Mouse (Mus musculus): ENCODE results near the gene Pax1. TPM values are rescaled to one million over a fixed set of nuclear protein-coding genes. Genes with fewer than 3 reads are reported as not detected.

Gene Pax1
- 0.10 and 0.33 TPM in 2 replicates for polyA plus RNA-seq (2014; fragmentation: Nextera tagmentation; extraction: Ambion mirVana)

- Histone ChIP-seq H3K4me1 (ENCODE audit: control insufficient read depth, insufficient read depth, low read length) (peaks cover 7% of the 10 kb centered on the region), H3K9me3 (ENCODE audit: control insufficient read depth, low read length) (no peaks in the 10 kb centered on the region), H3K36me3 (ENCODE audit: control insufficient read depth, insufficient read depth, low read length) (no peaks in the 10 kb centered on the region), H3K4me2 (no peak within 1 kb of the TSS), H3K27me3 (ENCODE audit: control insufficient read depth, insufficient read depth, low read length) (peaks cover 93% of the 10 kb centered on the region), H3K4me3 (ENCODE audit: low read depth, low read length) (no peak within 1 kb of the TSS), H3K27ac (ENCODE audit: low read depth, low read length) (no peak within 1 kb of the TSS), H3K9ac (ENCODE audit: low read length) (no peak within 1 kb of the TSS)
- DNase-seq (ENCODE audit: low spot score, missing footprints) (peak; percentile 93), ATAC-seq (ENCODE audit: low FRiP score) (no peak)
- WGBS: under 1% methylated on average over 18 of the region's 18 CpGs
Observed at GRCm38 (mm10) chr2:147361581-147361980, at the start of gene Pax1. Gene Pax1 (plus strand): TSS chr2:147361925.

DNA sequence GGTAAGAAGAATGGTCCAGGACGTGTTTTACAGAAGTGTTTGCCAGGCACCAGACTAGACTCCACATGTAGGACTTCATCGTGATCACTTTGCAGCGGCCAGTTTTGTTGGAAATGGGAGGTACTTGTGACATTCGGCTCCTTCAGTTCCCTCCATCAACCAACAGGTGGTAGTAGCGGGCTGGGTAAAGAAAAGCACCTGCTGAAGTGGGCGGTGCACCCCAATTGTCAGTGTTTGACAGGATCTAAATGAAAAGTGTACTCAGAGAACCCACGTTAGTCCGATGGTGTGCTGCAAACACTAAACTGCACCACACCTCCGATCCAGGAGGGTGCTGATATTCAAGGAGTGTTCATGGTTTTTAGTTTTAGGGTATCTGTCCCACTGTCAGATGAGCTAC, 40.7 kb upstream of the Pax1 start:
- no peaks in the 10 kb centered on the region for H3K9me3 ChIP-seq (ENCODE audit: control insufficient read depth, low read length)
- H3K4me3 ChIP-seq (ENCODE audit: low read depth, low read length): no peak overlapping the region
- no peak overlapping the region for H3K4me2 ChIP-seq
- DNase-seq (ENCODE audit: low spot score, missing footprints): no peak
- no peaks in the 10 kb centered on the region; the same call in 1 of the 2 replicates for H3K27me3 ChIP-seq (ENCODE audit: control insufficient read depth, insufficient read depth, low read length)
- WGBS: 13% methylated on average over 9 of the region's 9 CpGs
- H3K36me3 ChIP-seq (ENCODE audit: control insufficient read depth, insufficient read depth, low read length): no peaks in the 10 kb centered on the region
- H3K4me1 ChIP-seq (ENCODE audit: control insufficient read depth, insufficient read depth, low read length): no peaks in the 10 kb centered on the region
- H3K27ac ChIP-seq (ENCODE audit: low read depth, low read length): no peak overlapping the region
- H3K9ac ChIP-seq (ENCODE audit: low read length): no peak overlapping the region
- peak; percentile 54; the same call in 1 of the 2 replicates for ATAC-seq (ENCODE audit: low FRiP score)

DNA sequence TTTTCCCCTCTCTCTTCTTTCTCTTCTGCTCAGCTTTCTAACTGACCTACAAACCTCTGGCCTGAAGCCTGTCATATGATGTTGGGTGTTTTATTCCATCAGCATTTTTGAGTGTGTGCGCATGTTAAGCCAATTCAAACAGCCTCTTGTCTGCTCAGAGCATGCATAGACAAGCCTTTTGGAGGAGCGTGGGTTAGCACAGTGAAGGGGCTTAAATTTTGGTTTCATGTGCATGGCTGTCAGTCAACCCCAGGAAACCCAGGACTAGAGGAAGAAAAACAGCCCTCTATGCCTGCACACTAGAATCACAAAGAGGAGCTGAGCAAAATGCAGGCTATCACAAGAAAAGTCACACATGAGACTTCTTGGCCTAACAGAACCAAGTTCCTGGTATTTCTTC, 36.5 kb upstream of the Pax1 start:
- ATAC-seq (ENCODE audit: low FRiP score): no peak
- WGBS: 81% methylated on average over 2 of the region's 2 CpGs
- no peak overlapping the region for H3K9ac ChIP-seq (ENCODE audit: low read length)
- H3K4me2 ChIP-seq: no peak overlapping the region
- H3K27ac ChIP-seq (ENCODE audit: low read depth, low read length): no peak overlapping the region
- no peaks in the 10 kb centered on the region for H3K9me3 ChIP-seq (ENCODE audit: control insufficient read depth, low read length)
- no peaks in the 10 kb centered on the region; the same call in 1 of the 2 replicates for H3K27me3 ChIP-seq (ENCODE audit: control insufficient read depth, insufficient read depth, low read length)
- H3K4me1 ChIP-seq (ENCODE audit: control insufficient read depth, insufficient read depth, low read length): no peaks in the 10 kb centered on the region
- no peak for DNase-seq (ENCODE audit: low spot score, missing footprints)
- no peak overlapping the region for H3K4me3 ChIP-seq (ENCODE audit: low read depth, low read length)
- no peaks in the 10 kb centered on the region for H3K36me3 ChIP-seq (ENCODE audit: control insufficient read depth, insufficient read depth, low read length)

GRCm38 (mm10) chr2:147332731-147333130, 29.0 kb upstream of the Pax1 start:
- WGBS: 75% methylated on average over 2 of the region's 2 CpGs
- DNase-seq (ENCODE audit: low spot score, missing footprints) (no peak), ATAC-seq (ENCODE audit: low FRiP score) (no peak)
- H3K27ac ChIP-seq (ENCODE audit: low read depth, low read length): no peak overlapping the region
- H3K4me2 ChIP-seq: no peak overlapping the region
- no peaks in the 10 kb centered on the region for H3K4me1 ChIP-seq (ENCODE audit: control insufficient read depth, insufficient read depth, low read length)
- no peaks in the 10 kb centered on the region for H3K27me3 ChIP-seq (ENCODE audit: control insufficient read depth, insufficient read depth, low read length)
- no peak overlapping the region for H3K9ac ChIP-seq (ENCODE audit: low read length)
- no peaks in the 10 kb centered on the region for H3K9me3 ChIP-seq (ENCODE audit: control insufficient read depth, low read length)
- no peak overlapping the region for H3K4me3 ChIP-seq (ENCODE audit: low read depth, low read length)
- no peaks in the 10 kb centered on the region for H3K36me3 ChIP-seq (ENCODE audit: control insufficient read depth, insufficient read depth, low read length)

GRCm38 (mm10) chr2:147338729-147339128, 23.0 kb upstream of the Pax1 start:
- H3K9ac ChIP-seq (ENCODE audit: low read length): no peak overlapping the region
- H3K4me1 ChIP-seq (ENCODE audit: control insufficient read depth, insufficient read depth, low read length): no peaks in the 10 kb centered on the region
- WGBS: 74% methylated on average over 15 of the region's 15 CpGs
- H3K27me3 ChIP-seq (ENCODE audit: control insufficient read depth, insufficient read depth, low read length): no peaks in the 10 kb centered on the region
- ATAC-seq (ENCODE audit: low FRiP score) (no peak), DNase-seq (ENCODE audit: low spot score, missing footprints) (no peak)
- no peak overlapping the region for H3K4me3 ChIP-seq (ENCODE audit: low read depth, low read length)
- no peak overlapping the region for H3K4me2 ChIP-seq
- H3K36me3 ChIP-seq (ENCODE audit: control insufficient read depth, insufficient read depth, low read length): no peaks in the 10 kb centered on the region
- H3K27ac ChIP-seq (ENCODE audit: low read depth, low read length): no peak overlapping the region
- H3K9me3 ChIP-seq (ENCODE audit: control insufficient read depth, low read length): no peaks in the 10 kb centered on the region

DNA sequence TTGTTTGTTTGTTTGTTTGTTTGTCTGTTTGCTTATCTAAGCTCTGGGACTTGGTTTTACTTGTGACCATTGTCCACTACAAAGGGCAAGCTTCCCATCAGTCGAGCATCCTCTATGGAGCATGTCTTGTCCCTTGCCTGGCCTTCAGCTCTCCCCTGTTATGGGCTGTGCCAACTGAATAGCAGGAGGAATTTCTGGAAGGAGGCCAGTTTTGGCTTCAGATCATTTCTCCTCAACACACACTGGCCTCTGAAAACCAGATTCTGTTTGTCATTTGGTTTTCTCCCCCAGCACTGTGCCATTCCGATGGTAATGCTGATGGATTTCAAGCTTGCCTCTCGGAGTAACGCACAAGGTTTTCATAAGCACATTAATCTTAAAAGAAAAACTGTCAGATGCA, 21.9 kb upstream of the Pax1 start:
- no peak for ATAC-seq (ENCODE audit: low FRiP score)
- DNase-seq (ENCODE audit: low spot score, missing footprints): no peak
- no peak overlapping the region for H3K4me2 ChIP-seq
- 87% methylated on average over 4 of the region's 4 CpGs for WGBS
- H3K9me3 ChIP-seq (ENCODE audit: control insufficient read depth, low read length): no peaks in the 10 kb centered on the region
- H3K4me1 ChIP-seq (ENCODE audit: control insufficient read depth, insufficient read depth, low read length): no peaks in the 10 kb centered on the region
- H3K27ac ChIP-seq (ENCODE audit: low read depth, low read length): no peak overlapping the region
- H3K27me3 ChIP-seq (ENCODE audit: control insufficient read depth, insufficient read depth, low read length): no peaks in the 10 kb centered on the region
- H3K4me3 ChIP-seq (ENCODE audit: low read depth, low read length): no peak overlapping the region
- H3K9ac ChIP-seq (ENCODE audit: low read length): no peak overlapping the region
- H3K36me3 ChIP-seq (ENCODE audit: control insufficient read depth, insufficient read depth, low read length): no peaks in the 10 kb centered on the region

- Histone ChIP-seq H3K36me3 (ENCODE audit: control insufficient read depth, insufficient read depth, low read length) (no peaks in the 10 kb centered on the region), H3K4me2 (no peak overlapping the region), H3K27ac (ENCODE audit: low read depth, low read length) (no peak overlapping the region), H3K9ac (ENCODE audit: low read length) (no peak overlapping the region), H3K27me3 (ENCODE audit: control insufficient read depth, insufficient read depth, low read length) (no peaks in the 10 kb centered on the region), H3K9me3 (ENCODE audit: control insufficient read depth, low read length) (no peaks in the 10 kb centered on the region), H3K4me1 (ENCODE audit: control insufficient read depth, insufficient read depth, low read length) (no peaks in the 10 kb centered on the region), H3K4me3 (ENCODE audit: low read depth, low read length) (no peak overlapping the region)
- WGBS: 8% methylated on average over 2 of the region's 2 CpGs
- ATAC-seq (ENCODE audit: low FRiP score) (no peak), DNase-seq (ENCODE audit: low spot score, missing footprints) (no peak)
Observed at GRCm38 (mm10) chr2:147342198-147342597, 19.5 kb upstream of the Pax1 start.

GRCm38 (mm10) chr2:147359716-147360115, 2.0 kb upstream of the Pax1 start:
- Histone ChIP-seq H3K4me3 (ENCODE audit: low read depth, low read length) (no peak overlapping the region), H3K4me2 (no peak overlapping the region), H3K36me3 (ENCODE audit: control insufficient read depth, insufficient read depth, low read length) (no peaks in the 10 kb centered on the region), H3K27me3 (ENCODE audit: control insufficient read depth, insufficient read depth, low read length) (peaks cover 83% of the 10 kb centered on the region), H3K27ac (ENCODE audit: low read depth, low read length) (no peak overlapping the region), H3K9ac (ENCODE audit: low read length) (no peak overlapping the region), H3K9me3 (ENCODE audit: control insufficient read depth, low read length) (no peaks in the 10 kb centered on the region), H3K4me1 (ENCODE audit: control insufficient read depth, insufficient read depth, low read length) (peaks cover under 1% of the 10 kb centered on the region; the same call in 1 of the 2 replicates)
- ATAC-seq (ENCODE audit: low FRiP score) (no peak), DNase-seq (ENCODE audit: low spot score, missing footprints) (peak; percentile 89)
- 0% methylated on average over 4 of the region's 4 CpGs for WGBS

GRCm38 (mm10) chr2:147360401-147360800, 1.3 kb upstream of the Pax1 start:
- ATAC-seq (ENCODE audit: low FRiP score): no peak
- H3K9me3 ChIP-seq (ENCODE audit: control insufficient read depth, low read length): no peaks in the 10 kb centered on the region
- H3K36me3 ChIP-seq (ENCODE audit: control insufficient read depth, insufficient read depth, low read length): no peaks in the 10 kb centered on the region
- H3K4me1 ChIP-seq (ENCODE audit: control insufficient read depth, insufficient read depth, low read length): peaks cover 7% of the 10 kb centered on the region
- WGBS: under 1% methylated on average over 7 of the region's 7 CpGs
- DNase-seq (ENCODE audit: low spot score, missing footprints): peak; percentile 92
- H3K27me3 ChIP-seq (ENCODE audit: control insufficient read depth, insufficient read depth, low read length): peaks cover 90% of the 10 kb centered on the region
- no peak overlapping the region for H3K4me3 ChIP-seq (ENCODE audit: low read depth, low read length)
- no peak overlapping the region for H3K27ac ChIP-seq (ENCODE audit: low read depth, low read length)
- H3K4me2 ChIP-seq: no peak overlapping the region
- no peak overlapping the region for H3K9ac ChIP-seq (ENCODE audit: low read length)

- Histone ChIP-seq H3K36me3 (ENCODE audit: control insufficient read depth, insufficient read depth, low read length) (no peaks in the 10 kb centered on the region), H3K4me1 (ENCODE audit: control insufficient read depth, insufficient read depth, low read length) (peaks cover 7% of the 10 kb centered on the region), H3K9me3 (ENCODE audit: control insufficient read depth, low read length) (no peaks in the 10 kb centered on the region), H3K4me3 (ENCODE audit: low read depth, low read length) (no peak overlapping the region), H3K4me2 (no peak overlapping the region), H3K27me3 (ENCODE audit: control insufficient read depth, insufficient read depth, low read length) (peaks cover 91% of the 10 kb centered on the region), H3K9ac (ENCODE audit: low read length) (no peak overlapping the region), H3K27ac (ENCODE audit: low read depth, low read length) (no peak overlapping the region)
- WGBS: under 1% methylated on average over 5 of the region's 5 CpGs
- DNase-seq (ENCODE audit: low spot score, missing footprints) (peak; percentile 94), ATAC-seq (ENCODE audit: low FRiP score) (no peak)
Observed at GRCm38 (mm10) chr2:147360856-147361255, 869 bp upstream of the Pax1 start.

Data from midbrain, embryonic 11.5 days (tissue).